Mouse (Mus musculus): ENCODE results near the gene Nhsl1. TPM values are rescaled to one million over a fixed set of nuclear protein-coding genes. Genes with fewer than 3 reads are reported as not detected.
A peak's percentile ranks its signal among the peaks of the same experiment; 100 is the strongest.

Gene Nhsl1
- polyA plus RNA-seq, 1 experiment from 2014 or later: 8.8 TPM

- peak; percentile 31; the same call in 1 of the 2 replicates for TF ChIP-seq CTCF (IDR thresholded peaks at IDR 0.05; ENCODE audit: low read depth)
- Histone ChIP-seq H3K36me3 (ENCODE audit: insufficient read depth, low read length) (no peaks in the 10 kb centered on the region), H3K4me3 (replicated peaks; ENCODE audit: low read depth, low read length) (no peak overlapping the region), H3K4me1 (replicated peaks; ENCODE audit: insufficient read depth, low read length) (no peaks in the 10 kb centered on the region), H3K27me3 (ENCODE audit: insufficient read depth, low read length) (no peaks in the 10 kb centered on the region), H3K4me2 (ENCODE audit: low read length) (no peak overlapping the region), H3K9ac (ENCODE audit: low read depth, low read length) (no peak overlapping the region), H3K27ac (0 out of 2 replicates have a peak overlapping the region, but pooled peaks have one; percentile 4), H3K9me3 (replicated peaks; ENCODE audit: low read length) (no peaks in the 10 kb centered on the region)
- ATAC-seq (replicated peaks; ENCODE audit: low FRiP score, low read depth) (peak; percentile 59), DNase-seq (ENCODE audit: low spot score) (no peak)
- 61% methylated on average over 7 of the region's 7 CpGs for WGBS
Observed at GRCm38 (mm10) chr10:18400089-18400644, 81.4 kb downstream of the Nhsl1 start.

GRCm38 (mm10) chr10:18400998-18401397 lies 82.2 kb downstream of the Nhsl1 start:
- DNase-seq (ENCODE audit: low spot score) (no peak), ATAC-seq (replicated peaks; ENCODE audit: low FRiP score, low read depth) (no peak)
- Histone ChIP-seq H3K4me1 (replicated peaks; ENCODE audit: insufficient read depth, low read length) (no peaks in the 10 kb centered on the region), H3K4me2 (ENCODE audit: low read length) (no peak overlapping the region), H3K9me3 (replicated peaks; ENCODE audit: low read length) (no peaks in the 10 kb centered on the region), H3K4me3 (replicated peaks; ENCODE audit: low read depth, low read length) (no peak overlapping the region), H3K9ac (ENCODE audit: low read depth, low read length) (no peak overlapping the region), H3K27ac (no peak overlapping the region), H3K36me3 (ENCODE audit: insufficient read depth, low read length) (no peaks in the 10 kb centered on the region), H3K27me3 (ENCODE audit: insufficient read depth, low read length) (no peaks in the 10 kb centered on the region)
- 67% methylated on average over 8 of the region's 8 CpGs for WGBS
- TF ChIP-seq CTCF (IDR thresholded peaks at IDR 0.05; ENCODE audit: low read depth): no peak

DNA sequence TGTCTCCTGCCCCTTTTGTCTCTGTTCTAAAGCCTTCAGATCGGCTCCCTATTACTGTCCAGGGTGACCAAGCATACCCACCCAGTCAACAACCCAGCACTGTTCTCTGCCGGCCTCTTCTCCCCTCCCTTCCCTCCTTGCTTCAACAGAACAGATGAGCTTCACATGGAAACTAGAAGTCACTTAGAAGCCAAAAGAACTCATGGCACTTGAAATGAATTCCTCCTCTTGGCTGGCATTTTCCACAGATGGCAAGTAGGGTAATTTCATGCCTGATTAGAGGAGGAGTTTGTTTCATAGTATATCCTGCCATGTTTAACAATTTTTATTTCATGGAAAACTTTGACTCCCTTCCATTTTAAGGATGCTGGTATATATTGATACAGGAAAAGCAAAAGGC lies 85.2 kb downstream of the Nhsl1 start:
- DNase-seq (ENCODE audit: low spot score) (no peak), ATAC-seq (replicated peaks; ENCODE audit: low FRiP score, low read depth) (no peak)
- Histone ChIP-seq H3K27ac (no peak overlapping the region), H3K9me3 (replicated peaks; ENCODE audit: low read length) (no peaks in the 10 kb centered on the region), H3K9ac (ENCODE audit: low read depth, low read length) (no peak overlapping the region), H3K4me1 (replicated peaks; ENCODE audit: insufficient read depth, low read length) (no peaks in the 10 kb centered on the region; the same call in 1 of the 2 replicates), H3K4me2 (ENCODE audit: low read length) (no peak overlapping the region), H3K36me3 (ENCODE audit: insufficient read depth, low read length) (no peaks in the 10 kb centered on the region), H3K4me3 (replicated peaks; ENCODE audit: low read depth, low read length) (no peak overlapping the region), H3K27me3 (ENCODE audit: insufficient read depth, low read length) (no peaks in the 10 kb centered on the region)
- no peak for TF ChIP-seq CTCF (IDR thresholded peaks at IDR 0.05; ENCODE audit: low read depth)
- 48% methylated on average over 2 of the region's 2 CpGs for WGBS

GRCm38 (mm10) chr10:18404679-18405078 lies 85.9 kb downstream of the Nhsl1 start:
- no peak overlapping the region for H3K9ac ChIP-seq (ENCODE audit: low read depth, low read length)
- no peak for ATAC-seq (replicated peaks; ENCODE audit: low FRiP score, low read depth)
- H3K9me3 ChIP-seq (replicated peaks; ENCODE audit: low read length): no peaks in the 10 kb centered on the region
- no peak for DNase-seq (ENCODE audit: low spot score)
- no peaks in the 10 kb centered on the region for H3K27me3 ChIP-seq (ENCODE audit: insufficient read depth, low read length)
- no peak overlapping the region for H3K27ac ChIP-seq
- no peaks in the 10 kb centered on the region for H3K36me3 ChIP-seq (ENCODE audit: insufficient read depth, low read length)
- H3K4me1 ChIP-seq (replicated peaks; ENCODE audit: insufficient read depth, low read length): peaks cover 6% of the 10 kb centered on the region
- H3K4me3 ChIP-seq (replicated peaks; ENCODE audit: low read depth, low read length): no peak overlapping the region
- no peak overlapping the region for H3K4me2 ChIP-seq (ENCODE audit: low read length)
- 39% methylated on average over 5 of the region's 5 CpGs for WGBS
- no peak for TF ChIP-seq CTCF (IDR thresholded peaks at IDR 0.05; ENCODE audit: low read depth)

DNA sequence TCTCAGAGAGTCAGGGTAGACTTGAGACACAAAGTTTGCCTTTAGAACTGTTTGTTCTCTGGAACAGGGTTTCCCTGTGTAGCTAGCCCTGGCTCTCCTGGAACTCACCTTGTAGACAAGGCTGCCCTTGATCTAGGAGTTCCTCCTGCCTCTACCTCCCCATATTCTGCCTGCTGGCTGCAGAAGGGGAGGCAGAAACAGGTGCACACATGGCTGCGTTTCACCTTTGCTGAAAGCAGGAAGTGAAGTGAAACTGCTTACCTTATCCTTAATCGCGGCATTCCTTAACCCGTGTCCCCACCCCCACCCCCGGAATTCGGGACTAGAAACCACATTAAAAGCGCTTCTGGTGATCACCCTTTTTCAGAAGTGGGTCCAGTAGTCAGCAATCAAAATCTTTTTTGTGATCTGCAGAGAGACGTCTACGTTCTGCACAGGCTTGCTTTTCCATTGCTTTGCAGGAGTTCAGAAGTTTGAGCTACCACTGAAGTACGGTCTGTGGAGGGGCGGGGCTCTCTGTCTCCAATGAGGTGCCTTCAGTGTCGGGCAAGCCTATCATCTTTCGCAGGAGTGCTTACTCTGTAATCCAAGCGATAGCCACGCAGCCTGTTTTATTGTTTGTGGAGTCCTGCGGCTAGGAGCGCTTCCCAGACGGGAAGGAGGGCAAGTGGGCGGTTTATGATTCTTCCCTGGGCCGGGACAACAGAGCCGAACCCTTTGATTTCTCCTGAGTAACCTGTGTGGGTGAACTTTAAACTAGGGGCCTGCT lies 88.5 kb downstream of the Nhsl1 start:
- Histone ChIP-seq H3K9me3 (replicated peaks; ENCODE audit: low read length) (no peaks in the 10 kb centered on the region), H3K27ac (peak overlapping the region; percentile 84), H3K4me3 (replicated peaks; ENCODE audit: low read depth, low read length) (peak overlapping the region; percentile 43), H3K4me1 (replicated peaks; ENCODE audit: insufficient read depth, low read length) (peaks cover 15% of the 10 kb centered on the region), H3K36me3 (ENCODE audit: insufficient read depth, low read length) (no peaks in the 10 kb centered on the region), H3K4me2 (ENCODE audit: low read length) (peak overlapping the region; percentile 72), H3K27me3 (ENCODE audit: insufficient read depth, low read length) (no peaks in the 10 kb centered on the region), H3K9ac (ENCODE audit: low read depth, low read length) (peak overlapping the region; percentile 43; the same call in 1 of the 2 replicates)
- DNase-seq (ENCODE audit: low spot score) (peak; percentile 97), ATAC-seq (replicated peaks; ENCODE audit: low FRiP score, low read depth) (peak; percentile 90)
- under 1% methylated on average over 21 of the region's 21 CpGs for WGBS
- TF ChIP-seq CTCF (IDR thresholded peaks at IDR 0.05; ENCODE audit: low read depth): no peak

- H3K4me2 ChIP-seq (ENCODE audit: low read length): peak overlapping the region; percentile 72
- H3K27ac ChIP-seq: no peak overlapping the region; the same call in 1 of the 2 replicates
- H3K27me3 ChIP-seq (ENCODE audit: insufficient read depth, low read length): no peaks in the 10 kb centered on the region
- H3K9ac ChIP-seq (ENCODE audit: low read depth, low read length): peak overlapping the region; percentile 19; the same call in 1 of the 2 replicates
- ATAC-seq (replicated peaks; ENCODE audit: low FRiP score, low read depth) (no peak), DNase-seq (ENCODE audit: low spot score) (peak; percentile 22)
- no peak for TF ChIP-seq CTCF (IDR thresholded peaks at IDR 0.05; ENCODE audit: low read depth)
- peak overlapping the region; percentile 43 for H3K4me3 ChIP-seq (replicated peaks; ENCODE audit: low read depth, low read length)
- no peaks in the 10 kb centered on the region for H3K9me3 ChIP-seq (replicated peaks; ENCODE audit: low read length)
- H3K36me3 ChIP-seq (ENCODE audit: insufficient read depth, low read length): no peaks in the 10 kb centered on the region
- 7% methylated on average over 11 of the region's 11 CpGs for WGBS
- peaks cover 15% of the 10 kb centered on the region for H3K4me1 ChIP-seq (replicated peaks; ENCODE audit: insufficient read depth, low read length)
Observed at GRCm38 (mm10) chr10:18408128-18408527, 89.3 kb downstream of the Nhsl1 start.
